Mouse (Mus musculus) thymus, adult 18-20 months (tissue): ENCODE data around the gene Herc3.
"Not testable (repeated sequence)": the region's sequence is repeated elsewhere in the genome, so short reads cannot be mapped to it uniquely, and the experiment has no call there.

Experiments
- DNase-seq, 2 experiments: peaks; one replicate each; pipeline ENCODE4 v3.0.0; 2022; ENCODE audit warnings: mixed read lengths in 2 of 2

The Herc3 gene

GRCm38 (mm10) chr6:58862446-58862993, 31.3 kb downstream of the Herc3 start:
- DNase-seq = no peak

DNA sequence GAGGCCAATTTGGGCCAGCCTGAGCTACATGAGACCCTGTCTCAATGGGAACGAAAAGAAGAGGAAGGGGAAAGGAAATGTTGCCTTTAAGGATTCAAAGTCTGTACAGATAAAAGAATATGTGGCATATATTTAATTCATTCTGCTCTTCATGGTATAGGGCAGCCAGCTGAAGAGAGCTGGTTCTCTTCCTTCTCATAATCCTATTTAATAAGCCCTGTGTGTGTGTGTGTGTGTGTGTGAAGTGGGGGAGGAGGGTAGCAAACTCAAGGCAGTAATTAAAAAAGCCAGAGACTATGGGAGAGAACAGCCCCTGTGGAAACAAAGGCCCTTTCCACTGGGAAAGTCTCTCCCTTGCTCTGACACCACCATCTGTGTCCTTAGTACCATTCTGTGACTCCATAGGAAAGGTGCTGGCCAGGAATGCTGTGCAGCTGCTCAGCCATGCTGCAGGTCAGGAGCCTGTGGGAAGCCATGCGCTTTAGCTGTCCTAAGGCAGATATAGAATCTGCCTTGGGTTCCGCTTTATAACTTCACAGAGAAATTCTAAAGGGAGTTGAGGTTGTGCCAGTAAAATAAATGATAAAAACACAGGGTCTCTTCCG, 32.5 kb downstream of the Herc3 start:
- DNase-seq = no peak

DNA sequence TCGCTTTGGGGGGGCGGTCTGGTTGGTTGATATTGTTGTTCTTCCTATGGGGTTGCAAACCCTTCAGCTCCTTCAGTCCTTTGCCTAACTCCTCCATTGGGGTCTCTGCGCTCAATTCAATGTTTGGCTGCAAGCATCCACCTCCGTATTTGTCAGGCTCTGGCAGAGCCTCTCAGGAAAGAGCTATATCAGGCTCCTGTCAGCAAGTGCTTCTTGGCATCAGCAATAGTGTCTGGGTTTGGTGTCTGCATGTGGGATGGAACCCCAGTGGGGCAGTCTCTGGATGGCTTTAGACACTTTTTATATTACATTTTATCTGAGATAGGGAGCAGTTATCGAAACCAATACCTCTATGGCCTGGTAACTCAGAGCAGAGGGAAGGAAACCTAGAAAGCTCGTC, 36.6 kb downstream of the Herc3 start:
- DNase-seq = not testable (repeated sequence)

GRCm38 (mm10) chr6:58879572-58879971, 48.3 kb downstream of the Herc3 start:
- DNase-seq = no peak

GRCm38 (mm10) chr6:58879987-58880386, 48.7 kb downstream of the Herc3 start:
- no peak for DNase-seq

- peak; percentile 2 to 13 for DNase-seq
Observed at GRCm38 (mm10) chr6:58880861-58881260, 49.6 kb downstream of the Herc3 start.

- DNase-seq = no peak
Observed at GRCm38 (mm10) chr6:58881363-58881762, 50.1 kb downstream of the Herc3 start.

DNA sequence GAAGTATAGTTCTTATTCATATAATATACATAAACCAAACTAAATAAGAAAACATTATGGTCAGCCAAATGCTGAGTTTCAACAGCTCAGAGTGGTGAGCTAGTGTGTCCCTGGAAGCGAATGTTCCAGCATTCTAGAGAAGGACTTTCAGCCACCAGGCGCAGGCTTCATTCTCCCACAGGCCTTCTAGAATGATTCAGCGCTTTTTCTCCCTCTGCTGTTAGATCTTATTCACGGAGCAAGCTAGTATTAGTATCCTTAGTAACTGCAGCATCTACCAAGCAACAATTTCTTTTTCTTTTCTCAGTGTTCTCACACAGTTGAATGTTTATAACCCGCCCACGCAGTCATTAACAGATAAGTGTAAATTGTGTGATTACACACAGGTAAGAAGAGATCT, 51.0 kb downstream of the Herc3 start:
- DNase-seq = no peak

- no peak for DNase-seq
Observed at GRCm38 (mm10) chr6:58889917-58890316, 58.7 kb downstream of the Herc3 start.

- DNase-seq = no peak
Observed at GRCm38 (mm10) chr6:58893307-58893706, 62.0 kb downstream of the Herc3 start.

- no peak for DNase-seq
Observed at GRCm38 (mm10) chr6:58894994-58895393, 63.7 kb downstream of the Herc3 start.

DNA sequence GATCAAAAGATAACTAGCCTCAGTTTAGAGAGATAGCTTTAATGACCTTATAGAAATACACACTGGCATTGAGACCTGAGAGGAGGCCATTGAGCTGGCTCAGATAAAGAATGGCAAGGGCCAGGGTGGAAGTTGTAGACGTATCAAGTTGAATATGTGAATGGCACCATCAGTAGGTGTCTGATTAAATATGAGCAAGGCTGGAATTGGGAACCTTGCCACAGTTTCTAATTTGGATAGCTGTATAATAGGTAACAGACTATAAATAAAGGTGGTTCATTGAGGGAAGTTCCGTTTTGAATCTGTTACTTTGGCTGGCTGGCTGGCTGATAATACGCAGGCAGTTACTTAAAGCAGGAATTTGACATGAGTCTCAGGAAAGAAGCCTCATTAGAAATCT, 65.4 kb downstream of the Herc3 start:
- DNase-seq = no peak

DNA sequence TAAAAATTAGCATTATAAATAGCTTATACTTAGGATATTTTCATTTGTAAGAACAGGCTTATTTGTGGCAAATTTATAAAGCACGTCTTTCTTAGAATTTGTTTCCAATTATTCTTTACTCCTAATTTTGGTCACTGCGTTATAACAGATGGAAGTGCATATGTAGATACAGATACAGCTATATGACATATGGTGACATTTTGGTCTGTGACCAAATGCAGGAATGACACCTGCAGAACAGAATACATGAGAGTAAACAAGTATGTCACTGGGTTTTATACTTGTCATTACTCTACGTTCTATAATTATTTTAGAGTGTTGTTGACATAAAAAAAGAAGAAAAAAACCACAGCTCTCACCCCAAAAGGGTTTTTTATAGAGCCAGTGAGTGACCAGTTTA, 67.8 kb downstream of the Herc3 start:
- no peak for DNase-seq

- no peak for DNase-seq
Observed at GRCm38 (mm10) chr6:58900536-58900935, 69.3 kb downstream of the Herc3 start.

DNA sequence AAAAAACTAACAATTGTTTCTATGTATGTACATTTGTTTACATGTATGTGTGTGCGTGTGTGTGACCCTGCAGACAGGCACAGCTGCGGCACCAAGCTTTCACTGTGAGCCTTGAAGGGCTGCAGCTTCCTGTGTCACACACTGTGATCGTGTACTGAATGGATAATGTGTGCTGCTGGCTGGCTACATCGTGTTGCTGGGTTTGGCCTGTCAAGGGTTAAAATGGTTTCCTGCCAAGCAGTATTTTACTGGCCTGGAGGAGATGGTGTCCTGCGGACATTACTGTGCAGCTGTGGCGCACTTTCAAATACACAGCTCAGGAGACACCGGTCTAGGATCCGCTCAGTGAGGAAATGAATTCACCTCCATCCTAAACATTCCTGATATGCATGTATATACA, 71.9 kb downstream of the Herc3 start:
- DNase-seq = no peak

DNA sequence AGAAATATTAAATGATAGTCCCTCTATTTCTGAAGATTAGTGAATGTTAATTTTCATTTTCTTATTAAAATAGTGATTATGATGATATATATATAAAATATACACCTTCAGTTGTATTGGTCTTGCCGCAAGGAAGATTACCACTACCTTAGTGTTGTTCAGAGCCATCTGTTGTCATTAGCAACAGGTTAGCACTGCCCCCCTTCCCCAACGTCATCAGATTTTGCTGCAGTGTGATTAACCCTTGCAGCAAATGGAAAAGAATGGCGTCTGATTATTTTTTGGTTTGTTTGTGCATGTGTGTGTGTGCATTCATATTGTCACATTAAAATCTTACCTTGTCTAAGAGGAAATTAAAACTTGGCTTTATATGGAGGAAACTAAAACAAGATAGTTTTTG, 73.3 kb downstream of the Herc3 start:
- DNase-seq = no peak

- no peak for DNase-seq
Observed at GRCm38 (mm10) chr6:58906852-58907261, 75.6 kb downstream of the Herc3 start, which contains the start of gene Nap1l5. Gene Nap1l5 (minus strand): TSS chr6:58907076.

DNA sequence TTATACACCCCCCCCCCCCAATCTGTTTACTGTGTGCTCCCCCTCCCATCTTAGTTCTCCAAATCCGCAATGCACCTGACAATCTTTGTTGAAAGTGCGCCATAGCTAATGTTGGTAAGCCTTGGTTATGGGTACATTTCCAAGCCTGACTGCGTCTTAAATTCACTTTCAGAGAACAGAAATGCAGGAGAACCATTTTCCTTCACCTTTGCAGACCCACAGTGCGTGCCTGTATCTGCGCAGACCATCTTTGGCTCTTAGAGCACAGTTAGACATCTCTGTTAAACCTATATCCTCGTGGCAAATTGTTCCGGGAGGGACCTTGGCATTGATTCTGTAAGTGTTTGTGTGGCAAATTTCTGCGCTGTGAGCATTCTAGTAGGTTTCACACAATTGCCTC, 76.1 kb downstream of the Herc3 start:
- DNase-seq = no peak

DNA sequence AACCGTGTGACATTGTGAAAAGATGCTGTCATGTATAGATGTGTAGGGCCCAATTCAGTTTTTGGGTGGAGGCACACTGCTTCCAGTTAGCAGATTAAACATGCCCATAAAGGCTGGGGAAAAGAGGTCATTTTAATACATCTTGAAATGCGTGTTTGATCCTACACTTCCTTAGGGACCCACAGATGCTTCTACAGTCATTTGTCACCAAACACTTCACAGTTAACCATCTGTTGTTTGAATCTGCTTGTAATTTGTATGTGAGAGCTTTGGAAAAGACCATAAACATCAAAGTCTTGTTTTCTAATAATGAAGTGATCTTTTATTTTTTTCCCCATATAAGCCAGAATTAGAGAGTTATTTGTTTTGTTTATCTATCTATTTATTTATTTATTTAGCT, 76.5 kb downstream of the Herc3 start:
- DNase-seq = no peak

DNA sequence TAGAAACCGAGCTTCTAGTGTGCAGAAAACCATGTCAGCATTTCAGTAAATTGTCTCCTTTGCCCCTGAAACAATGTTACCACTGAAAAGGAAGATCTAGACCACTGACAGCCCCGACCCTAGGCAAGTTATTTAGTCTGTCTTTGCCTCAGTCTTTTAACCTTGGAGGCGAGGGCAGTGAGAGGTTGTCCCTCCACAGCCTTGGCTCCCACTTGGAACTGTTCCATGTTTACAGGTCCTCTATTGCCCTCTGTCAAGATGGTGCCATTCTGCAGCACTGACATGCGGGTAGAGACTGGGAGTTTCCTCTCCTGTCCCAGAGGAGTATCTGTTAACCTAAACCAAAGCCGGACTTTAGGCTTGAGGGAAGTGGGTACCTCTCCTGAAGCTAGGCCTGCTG, 81.6 kb downstream of the Herc3 start:
- no peak for DNase-seq

GRCm38 (mm10) chr6:58913551-58913950, 82.3 kb downstream of the Herc3 start:
- no peak for DNase-seq

- DNase-seq = no peak
Observed at GRCm38 (mm10) chr6:58913971-58914370, 82.7 kb downstream of the Herc3 start.

GRCm38 (mm10) chr6:58916498-58916897, 85.2 kb downstream of the Herc3 start:
- DNase-seq = no peak

GRCm38 (mm10) chr6:58920735-58921134, 89.5 kb downstream of the Herc3 start:
- DNase-seq = no peak

DNA sequence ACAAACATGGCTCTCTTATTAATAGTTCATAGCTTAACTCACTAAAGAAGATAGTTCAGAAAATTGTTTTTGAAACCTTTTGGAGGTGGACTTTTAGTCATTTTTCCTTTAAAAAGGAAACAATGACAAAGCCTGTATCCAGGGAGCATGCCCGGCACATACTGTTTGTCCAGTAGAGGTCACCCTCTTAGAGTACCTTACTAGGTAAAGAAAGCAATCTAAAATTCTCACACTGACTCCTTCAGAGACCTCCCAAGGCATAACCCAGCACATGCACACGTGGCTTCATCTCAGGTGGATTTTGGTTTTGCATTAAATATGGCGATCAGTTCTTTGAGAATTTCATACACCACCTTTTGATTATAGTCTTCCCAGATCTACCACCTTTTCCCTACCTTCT, 90.4 kb downstream of the Herc3 start:
- no peak for DNase-seq
